Mouse (Mus musculus): ENCODE measurements around the gene Hrh2. TPM values are rescaled to one million over a fixed set of nuclear protein-coding genes. Genes with fewer than 3 reads are reported as not detected.

The Hrh2 gene
- total RNA-seq, 1 experiment from 2014 or later = 4.8 TPM

DNA sequence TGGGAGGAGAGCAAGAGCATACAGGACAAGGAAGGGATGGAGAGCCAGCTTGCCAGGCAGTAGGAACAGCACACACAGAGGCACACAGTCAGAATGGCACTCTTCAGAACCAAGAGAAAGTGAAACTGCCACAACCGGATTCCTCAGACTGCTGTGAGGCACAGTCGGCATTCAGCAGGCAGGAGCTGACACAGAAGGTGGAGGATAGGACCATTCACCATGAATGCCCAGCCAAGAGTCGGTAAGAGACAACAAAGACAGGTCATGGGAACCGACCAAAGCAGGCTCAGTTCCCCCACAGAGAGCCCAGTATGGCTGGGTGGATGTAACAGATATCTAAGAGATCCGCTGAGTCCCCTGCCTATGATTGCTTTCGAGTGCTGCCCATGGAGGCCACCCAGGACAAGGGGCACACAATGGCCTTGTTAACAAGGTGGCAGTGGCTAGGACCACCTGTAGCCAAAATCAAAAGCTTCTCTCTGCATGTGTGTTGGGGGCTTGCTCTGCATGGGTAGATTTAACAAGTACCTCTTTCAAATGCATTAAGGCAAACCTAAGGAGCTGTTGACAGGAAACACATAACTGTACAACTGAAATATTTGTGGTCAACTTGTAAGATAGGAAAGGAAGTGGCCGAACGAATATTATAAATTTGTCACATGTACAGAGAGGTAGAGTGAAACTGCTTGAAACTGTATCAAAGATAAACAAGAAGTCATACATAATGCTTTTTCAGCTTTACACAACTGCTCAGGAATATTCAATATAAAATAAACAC, 17.7 kb downstream of the Hrh2 start:
- peak; percentile 59; the same call in 1 of the 2 replicates for ATAC-seq (replicated peaks; ENCODE audit: insufficient number of reproducible peaks, low FRiP score, low TSS enrichment, poor library complexity, severe bottlenecking)

DNA sequence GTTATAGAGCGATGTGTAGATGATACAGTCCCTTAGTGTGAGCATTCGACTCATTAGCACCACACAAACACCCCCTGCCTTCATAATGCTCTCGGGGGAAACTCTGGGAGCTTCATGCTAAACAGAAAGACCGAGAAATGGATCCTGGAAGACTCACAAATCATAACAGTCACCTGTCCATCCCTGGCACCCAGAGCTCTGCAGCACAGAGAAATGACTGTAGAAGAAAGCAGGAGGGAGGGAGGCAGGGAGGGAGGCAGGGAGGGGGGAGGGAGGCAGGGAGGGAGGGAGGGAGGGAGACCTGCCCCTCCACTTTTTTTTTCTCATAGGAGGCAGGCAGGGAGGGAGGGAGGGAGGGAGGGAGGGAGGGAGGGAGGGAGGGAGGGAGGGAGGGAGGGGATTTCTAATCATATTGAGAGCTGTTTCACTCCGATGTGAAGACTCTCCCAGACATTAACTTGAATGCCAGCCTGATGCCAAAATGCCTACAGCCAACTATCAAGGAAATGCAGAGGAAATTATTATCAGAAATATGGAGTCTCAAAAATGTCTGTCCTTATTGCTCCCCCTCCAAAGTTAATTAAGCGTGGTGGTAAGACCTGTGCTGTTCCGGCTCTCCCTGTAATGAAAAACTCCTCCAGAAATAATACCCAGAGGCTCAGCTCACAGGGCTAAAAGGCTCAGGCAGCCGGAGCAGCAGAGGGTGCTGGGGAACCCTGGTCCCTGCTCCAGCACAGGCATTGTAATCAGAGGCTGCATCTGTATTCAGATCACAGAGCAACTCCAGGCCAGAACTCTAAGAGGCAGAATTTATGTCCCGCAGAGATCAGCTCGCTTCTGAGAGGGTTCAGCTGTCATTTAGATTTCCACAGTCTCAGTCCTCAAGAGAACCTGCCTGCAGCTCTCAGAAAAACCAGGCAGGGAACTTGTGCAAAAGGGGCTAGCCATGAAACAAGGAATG, 19.9 kb downstream of the Hrh2 start:
- ATAC-seq (replicated peaks; ENCODE audit: insufficient number of reproducible peaks, low FRiP score, low TSS enrichment, poor library complexity, severe bottlenecking) = no peak

DNA sequence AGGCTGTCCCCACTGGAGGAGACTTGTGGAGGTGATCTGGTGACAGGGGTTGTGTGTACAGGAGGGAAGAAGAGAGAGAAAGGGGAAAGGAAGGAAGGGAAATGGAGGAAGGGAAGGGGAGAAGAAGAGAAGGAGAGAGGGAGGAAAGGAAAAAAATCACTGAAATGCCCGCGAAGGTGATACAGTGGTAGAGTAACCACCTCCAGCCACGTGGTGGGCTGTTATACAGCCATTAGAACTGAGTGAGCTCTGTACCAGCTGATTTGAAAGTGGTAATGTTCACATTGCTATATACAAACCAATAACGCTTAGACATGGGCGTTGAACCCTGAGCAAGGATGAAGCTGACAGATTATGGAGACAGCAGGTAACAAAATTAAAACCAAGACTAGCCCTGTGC, 20.6 kb downstream of the Hrh2 start:
- ATAC-seq (replicated peaks; ENCODE audit: insufficient number of reproducible peaks, low FRiP score, low TSS enrichment, poor library complexity, severe bottlenecking) = no peak

DNA sequence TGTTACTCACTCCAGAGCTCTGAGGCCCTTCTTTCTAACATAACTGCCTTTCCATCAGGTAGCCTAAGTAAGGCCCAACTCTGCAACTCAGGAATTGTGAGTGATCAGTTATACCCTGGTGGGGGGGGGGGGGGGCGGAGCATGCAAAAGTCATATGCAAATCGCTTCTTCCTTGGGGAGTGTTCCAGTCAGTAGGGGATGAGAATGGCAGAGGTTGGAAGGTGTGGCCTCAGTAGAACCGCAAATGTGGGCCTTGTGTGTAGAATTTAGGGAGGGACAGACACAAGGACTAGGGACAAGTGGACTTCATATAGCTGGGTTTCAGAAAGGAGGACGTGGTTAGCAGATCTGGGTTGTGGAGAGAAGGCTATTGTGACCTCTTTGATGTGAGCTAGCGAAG, 23.3 kb downstream of the Hrh2 start:
- no peak for ATAC-seq (replicated peaks; ENCODE audit: insufficient number of reproducible peaks, low FRiP score, low TSS enrichment, poor library complexity, severe bottlenecking)

DNA sequence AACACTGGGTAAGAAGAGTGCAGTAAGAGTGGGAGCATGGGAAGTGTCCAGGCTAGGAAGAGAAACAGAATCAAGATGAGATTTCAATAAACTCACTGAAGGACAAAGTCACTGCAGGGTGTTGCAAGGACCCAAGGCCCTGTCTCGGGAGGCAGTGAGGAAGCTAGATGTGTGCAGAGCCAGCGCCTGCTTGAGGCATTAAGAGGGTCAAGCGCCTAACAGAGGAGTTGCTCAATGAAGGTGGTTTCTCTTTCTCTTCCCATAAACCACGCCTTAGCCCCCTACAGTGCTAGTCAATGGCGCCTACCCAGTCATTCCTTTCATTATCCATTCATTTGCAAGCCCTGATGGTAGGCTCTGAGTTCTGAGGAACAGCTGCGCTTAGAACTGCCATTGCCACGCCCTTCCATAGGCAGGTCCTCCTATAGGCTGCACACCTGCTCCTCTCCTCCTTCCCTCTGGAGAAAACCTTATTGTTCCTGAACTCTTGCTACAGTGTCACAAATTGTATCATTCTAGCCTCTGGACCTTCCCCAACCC, 23.9 kb downstream of the Hrh2 start:
- peak; percentile 71 for ATAC-seq (replicated peaks; ENCODE audit: insufficient number of reproducible peaks, low FRiP score, low TSS enrichment, poor library complexity, severe bottlenecking)

DNA sequence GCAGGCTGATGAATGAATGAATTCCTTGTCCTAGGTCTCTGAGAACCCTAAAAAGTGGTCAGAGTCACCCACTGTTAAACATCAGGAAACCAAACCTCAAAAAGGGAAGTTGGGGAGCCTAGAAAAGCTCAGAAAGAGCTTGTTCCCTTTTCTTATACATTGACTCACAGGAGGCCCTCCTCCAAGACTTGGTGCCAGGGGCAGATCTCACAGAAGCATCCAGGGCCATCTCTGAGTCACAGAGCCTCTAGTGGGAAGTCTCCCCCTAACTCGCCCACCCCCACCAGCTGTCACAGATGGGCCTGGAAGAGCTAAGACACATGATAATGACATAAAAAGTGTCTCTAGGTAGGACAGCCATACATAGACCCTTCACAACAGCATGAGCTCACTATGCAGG, 26.4 kb downstream of the Hrh2 start:
- ATAC-seq (replicated peaks; ENCODE audit: insufficient number of reproducible peaks, low FRiP score, low TSS enrichment, poor library complexity, severe bottlenecking) = peak; percentile 70

DNA sequence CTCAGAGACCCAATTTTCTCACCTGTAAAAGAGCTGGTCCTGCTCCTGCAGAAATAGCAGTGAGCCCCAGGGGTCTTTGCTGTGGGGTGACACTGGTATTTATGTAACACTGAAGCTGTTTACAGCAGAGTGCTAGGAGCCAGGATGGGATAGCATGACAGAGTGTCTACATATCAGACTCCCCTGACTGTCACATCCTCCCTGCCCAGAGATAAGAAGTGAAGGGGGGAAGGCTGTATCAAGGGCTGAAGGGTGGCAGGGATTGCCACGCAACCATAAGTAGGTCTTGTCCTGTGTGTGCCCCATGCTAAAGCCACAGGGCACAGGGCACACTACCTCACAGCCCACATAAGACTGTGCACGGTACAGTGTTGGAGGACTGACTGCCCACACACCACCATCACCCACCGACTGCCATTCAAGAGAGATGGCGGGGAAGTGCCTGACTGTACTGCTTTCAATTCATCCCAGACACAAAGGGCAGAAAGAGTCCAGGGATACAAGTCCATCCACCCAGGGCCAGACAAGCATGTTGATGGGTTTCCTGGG, 29.8 kb downstream of the Hrh2 start:
- no peak for ATAC-seq (replicated peaks; ENCODE audit: insufficient number of reproducible peaks, low FRiP score, low TSS enrichment, poor library complexity, severe bottlenecking)

DNA sequence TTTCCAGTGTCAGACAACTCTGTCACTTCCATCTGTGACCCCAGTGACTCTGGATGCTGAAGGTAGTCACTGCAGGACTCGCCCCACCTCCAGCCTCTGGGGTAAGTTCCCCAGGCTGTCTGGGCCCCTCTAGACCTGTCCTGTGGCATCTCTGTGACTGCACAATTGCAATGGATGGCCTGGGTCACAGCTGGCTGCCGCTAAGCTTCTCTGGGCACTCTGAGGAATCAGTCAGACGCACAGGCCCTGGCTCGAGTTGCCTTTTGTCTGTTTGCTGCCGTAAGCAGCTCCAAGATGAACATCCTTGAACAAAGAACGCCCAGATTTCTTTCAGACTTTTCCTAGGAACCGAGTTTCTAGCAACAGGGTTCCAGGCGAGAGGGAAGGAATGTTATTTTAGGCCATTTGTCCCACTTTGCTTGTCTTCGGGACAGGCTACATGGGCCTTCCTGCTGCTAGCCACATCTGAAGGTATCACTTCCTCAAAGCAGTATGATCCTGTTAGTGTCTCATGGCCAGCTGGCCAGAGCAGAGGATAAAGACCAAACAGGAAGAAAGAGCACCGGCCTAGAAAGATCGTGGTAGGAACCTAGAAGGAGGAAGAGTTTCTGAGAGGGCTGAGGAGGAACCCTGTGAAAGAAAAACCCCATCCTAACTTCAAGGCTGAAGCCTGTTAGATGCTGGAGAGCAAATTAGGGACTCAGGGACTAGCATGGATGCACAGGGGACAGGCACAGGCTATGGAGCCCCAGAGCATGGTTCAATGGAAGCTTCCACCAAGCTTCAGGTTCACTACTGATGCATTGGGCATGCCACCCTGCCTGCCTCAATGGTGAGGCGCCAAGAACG, 31.2 kb downstream of the Hrh2 start:
- peak; percentile 67 for ATAC-seq (replicated peaks; ENCODE audit: insufficient number of reproducible peaks, low FRiP score, low TSS enrichment, poor library complexity, severe bottlenecking)

DNA sequence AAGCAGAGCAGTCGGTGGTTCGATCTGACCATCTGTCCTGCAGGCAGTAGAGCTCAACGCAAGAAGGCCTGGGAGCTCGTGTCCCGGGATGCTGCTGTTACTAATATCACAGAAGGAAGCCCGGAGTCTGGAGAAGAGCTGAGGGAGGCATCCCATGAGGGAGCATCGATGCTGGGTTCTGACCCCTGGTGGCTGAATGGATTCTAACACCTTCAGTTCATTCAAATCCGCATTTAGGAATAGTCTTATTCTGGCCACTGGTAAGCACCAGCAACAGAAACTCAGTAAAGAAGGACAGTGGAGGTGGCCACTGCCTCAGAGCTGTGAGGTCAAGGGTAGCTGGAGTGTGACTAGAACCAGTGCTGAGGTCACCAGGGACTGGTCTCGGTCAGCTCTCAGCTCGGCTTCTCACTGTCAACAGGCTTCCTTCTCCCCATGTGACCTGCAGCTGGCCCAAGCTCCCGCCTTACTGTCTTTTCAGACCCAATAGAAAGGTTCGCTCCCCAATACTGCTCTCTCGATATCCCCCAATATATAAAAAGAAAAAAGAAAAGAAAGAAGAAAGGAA, 36.1 kb downstream of the Hrh2 start:
- no peak for ATAC-seq (replicated peaks; ENCODE audit: insufficient number of reproducible peaks, low FRiP score, low TSS enrichment, poor library complexity, severe bottlenecking)

DNA sequence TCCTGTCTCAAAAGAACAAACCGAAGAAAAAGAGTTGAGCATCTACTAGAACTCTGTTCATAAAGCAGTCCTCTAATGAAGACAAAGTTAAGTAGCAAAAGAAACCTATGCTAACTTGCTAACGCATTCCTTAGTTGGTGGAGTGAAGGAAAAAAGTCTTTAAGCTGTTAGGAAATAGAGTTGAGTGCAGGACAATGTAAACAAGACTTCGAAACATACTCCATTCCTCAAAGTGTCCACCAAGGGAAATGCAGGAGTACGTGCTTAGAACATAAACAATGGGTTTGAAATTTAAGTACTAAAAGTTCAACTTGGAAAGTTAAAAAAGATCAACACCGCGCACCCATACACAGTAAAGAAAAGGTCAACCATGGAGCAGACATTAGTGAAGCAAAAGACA, 38.2 kb downstream of the Hrh2 start:
- no peak for ATAC-seq (replicated peaks; ENCODE audit: insufficient number of reproducible peaks, low FRiP score, low TSS enrichment, poor library complexity, severe bottlenecking)

DNA sequence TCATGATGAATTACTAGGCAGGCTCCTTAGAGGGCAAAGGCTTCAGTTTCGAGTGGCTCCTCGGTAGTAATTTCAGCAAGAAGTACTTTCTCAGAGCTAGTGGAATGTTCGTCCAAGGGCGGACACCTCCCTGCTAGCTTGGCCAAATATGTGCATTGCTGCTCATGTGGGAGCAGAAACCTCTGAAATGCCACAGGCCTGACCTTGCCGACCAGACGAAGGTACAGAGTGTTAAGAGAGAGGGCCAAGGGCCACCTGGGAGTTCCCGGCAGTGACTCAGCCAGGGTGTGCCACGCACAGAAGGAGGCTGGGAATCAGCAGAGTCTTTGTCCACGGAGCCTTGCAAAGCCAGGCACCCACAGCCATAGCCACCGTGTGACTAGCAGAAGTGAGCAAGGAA, 39.9 kb downstream of the Hrh2 start:
- no peak for ATAC-seq (replicated peaks; ENCODE audit: insufficient number of reproducible peaks, low FRiP score, low TSS enrichment, poor library complexity, severe bottlenecking)

DNA sequence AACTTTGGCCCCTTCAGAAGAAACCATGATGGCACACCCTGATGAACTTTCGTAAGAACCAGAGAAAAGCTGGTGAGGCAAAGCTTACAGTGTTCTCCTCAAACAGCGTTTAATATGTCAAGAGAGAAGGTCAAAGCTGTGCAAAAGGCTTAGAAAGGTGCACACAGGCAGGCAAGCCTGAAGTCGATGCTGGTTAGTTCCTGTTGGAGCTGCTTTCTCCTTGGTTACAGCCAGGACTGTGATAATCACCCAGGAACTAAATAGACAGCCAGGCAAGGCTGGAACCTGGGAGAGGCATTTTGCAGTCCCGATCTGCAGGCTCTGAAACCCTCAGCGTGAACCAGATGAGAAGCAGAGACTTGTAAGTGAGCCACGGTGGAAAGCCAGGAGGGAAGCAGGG, 45.6 kb downstream of the Hrh2 start:
- ATAC-seq (replicated peaks; ENCODE audit: insufficient number of reproducible peaks, low FRiP score, low TSS enrichment, poor library complexity, severe bottlenecking) = no peak

DNA sequence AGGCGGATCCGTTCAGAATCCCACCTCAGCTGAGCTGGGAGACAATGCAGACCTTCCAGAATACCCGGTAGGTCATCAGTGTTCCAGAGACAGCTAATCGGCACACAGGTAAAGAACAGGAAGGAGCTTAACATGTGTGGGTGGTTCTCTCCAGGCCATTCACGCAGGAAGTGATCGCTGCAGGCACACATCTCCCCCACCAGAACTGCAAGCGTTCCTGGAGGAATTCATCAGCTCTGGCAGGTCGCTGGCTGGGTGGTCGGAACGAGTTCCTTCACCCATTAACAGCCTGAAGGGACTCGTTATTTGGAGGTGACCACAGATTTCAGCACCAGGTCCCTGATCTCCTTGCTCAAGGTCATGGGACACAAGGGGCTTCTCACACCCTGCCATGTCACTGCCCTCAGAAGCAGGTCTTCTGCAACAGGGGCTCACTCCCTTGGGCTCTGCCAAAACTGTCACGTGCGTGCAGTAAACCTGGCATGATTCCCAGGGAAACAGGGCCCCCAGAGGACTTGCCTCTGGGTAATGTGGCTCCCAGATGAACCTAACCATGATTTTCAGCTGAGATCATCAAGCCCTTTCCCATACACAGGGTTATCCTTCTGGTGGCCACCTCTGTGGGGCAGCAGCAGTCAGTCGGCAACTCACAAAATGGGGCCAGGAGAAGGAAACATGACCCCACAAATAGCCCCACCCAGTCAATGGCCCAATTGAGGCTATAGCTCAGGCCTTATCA, 46.8 kb downstream of the Hrh2 start:
- no peak for ATAC-seq (replicated peaks; ENCODE audit: insufficient number of reproducible peaks, low FRiP score, low TSS enrichment, poor library complexity, severe bottlenecking)

DNA sequence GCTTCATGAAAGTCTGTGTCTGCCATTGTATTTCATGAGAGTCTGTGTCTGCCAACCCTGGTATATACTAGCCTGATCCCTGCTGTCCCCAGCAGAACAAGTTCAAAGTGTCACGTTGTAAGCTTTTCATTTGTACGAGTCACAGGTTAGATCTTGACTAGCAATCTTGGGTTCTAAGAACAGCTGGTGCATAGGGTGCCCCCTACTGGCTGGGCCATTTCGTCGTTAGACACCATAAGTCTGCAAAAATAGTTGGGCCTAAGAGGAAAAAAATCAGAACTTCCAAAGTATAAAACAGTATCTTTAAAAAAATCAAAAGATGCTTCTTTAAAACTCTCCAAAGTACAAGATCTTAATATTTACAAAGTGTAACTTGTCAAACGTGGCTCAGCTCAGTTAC, 50.5 kb downstream of the Hrh2 start:
- ATAC-seq (replicated peaks; ENCODE audit: insufficient number of reproducible peaks, low FRiP score, low TSS enrichment, poor library complexity, severe bottlenecking) = no peak

DNA sequence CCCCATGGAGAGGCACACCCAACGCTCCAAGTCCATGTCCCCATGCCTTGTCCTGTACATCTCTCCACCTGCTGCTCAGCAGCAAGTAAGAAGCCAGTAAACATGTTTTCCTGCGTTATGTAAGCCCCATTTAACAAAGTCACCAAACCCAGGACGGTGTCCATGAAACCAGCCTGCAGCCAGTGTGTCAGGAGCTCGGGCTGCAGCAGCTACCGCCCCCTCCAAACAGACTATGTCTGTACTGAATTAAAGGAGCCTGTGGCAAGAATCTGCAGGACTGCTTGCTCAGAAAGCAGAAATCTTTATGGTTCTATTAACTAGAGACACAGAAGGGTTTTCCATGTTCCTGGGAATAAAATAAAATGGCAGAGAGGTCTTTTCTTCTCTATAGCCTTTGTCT, 53.3 kb downstream of the Hrh2 start:
- no peak for ATAC-seq (replicated peaks; ENCODE audit: insufficient number of reproducible peaks, low FRiP score, low TSS enrichment, poor library complexity, severe bottlenecking)

DNA sequence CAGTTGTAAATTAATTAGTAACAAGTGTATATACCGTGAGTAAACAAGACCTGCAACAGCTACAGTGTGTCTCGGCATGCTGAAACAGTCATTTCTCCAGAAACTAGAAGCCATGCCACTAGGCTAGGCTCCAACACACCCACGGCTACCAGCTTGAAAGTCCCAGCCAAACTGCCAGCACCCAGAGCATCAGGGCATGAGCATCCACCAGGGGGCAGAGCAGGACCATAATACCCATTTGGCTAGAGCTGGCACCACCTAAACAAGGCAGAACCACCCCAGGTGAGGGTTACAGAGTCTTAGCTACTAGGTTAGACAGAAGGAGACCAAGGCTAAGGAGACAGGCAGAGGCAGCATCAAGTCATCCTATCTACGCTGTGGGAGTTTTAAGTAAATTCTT, 55.6 kb downstream of the Hrh2 start:
- ATAC-seq (replicated peaks; ENCODE audit: insufficient number of reproducible peaks, low FRiP score, low TSS enrichment, poor library complexity, severe bottlenecking) = no peak

DNA sequence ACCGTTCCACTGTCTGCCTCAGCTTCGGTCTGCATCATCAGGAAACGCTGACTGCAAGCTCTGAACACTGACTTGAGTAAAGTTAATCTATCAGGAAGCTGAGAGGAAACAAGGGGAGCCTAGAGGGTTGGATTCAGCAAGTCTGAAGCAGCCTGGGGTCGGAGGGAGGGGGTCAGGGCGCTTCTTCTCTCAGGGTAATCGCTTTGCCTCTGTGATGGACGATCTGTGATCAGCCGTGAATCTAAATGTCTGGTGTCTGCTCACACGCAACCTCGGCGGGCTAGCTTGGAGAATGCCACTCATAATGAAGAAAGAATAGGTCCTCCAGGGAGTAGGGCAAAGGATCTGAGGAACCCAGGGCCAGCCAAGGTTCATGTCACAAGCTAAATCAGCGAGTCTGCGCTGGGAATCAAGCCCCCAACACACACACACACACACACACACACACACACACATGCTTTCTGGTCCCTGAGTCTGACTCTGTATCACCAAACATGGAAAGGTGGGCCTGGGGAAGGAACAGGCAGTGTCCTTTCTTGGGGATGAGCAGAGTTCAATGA, 56.6 kb downstream of the Hrh2 start:
- no peak for ATAC-seq (replicated peaks; ENCODE audit: insufficient number of reproducible peaks, low FRiP score, low TSS enrichment, poor library complexity, severe bottlenecking)
